Mouse (Mus musculus) frontal cortex, postnatal 36 days (tissue): ENCODE results near the gene Fbxl8.

Source experiments
- DNase-seq, 2 experiments: peaks; one replicate each; pipeline ENCODE4 v3.0.0; 2022; ENCODE audit warnings: low spot score in 2 of 2

Fbxl8 gene

DNA sequence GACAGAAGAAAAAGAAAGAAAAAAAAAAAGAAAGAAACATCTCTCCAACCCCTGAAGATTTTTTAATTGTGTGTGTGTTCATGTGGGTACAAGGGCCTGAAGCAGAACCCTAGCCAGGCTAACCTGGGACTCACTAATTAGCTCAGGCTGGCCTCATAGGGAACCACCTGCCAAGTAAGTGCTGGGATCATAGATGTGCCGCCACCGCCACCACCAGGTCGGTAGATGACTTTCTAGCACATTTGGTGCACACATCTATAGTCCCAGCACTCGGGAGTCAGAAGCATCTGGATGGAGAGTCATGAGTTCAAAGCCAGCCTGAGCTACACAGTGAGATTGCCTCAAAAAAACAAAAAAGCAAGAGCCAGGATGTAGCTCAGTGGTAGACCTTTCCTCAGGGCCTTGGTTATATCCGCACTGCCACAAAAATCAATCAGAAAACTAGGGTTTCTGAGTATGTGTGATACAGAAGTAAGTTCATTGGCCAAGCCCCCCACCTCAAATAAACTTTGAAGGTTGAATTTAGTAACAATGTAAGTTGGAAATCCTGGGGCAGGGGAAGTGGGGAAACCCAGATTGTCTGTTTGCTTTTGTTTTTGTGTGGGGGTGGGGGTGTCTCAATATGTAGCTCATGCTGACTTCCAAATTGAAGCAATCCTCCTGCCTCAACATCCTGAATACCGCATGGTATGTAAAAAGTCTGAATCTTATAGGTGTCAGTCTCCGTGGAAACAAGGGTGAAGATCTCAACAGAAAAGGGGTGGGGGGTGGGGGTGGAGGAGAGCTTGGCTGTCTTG, 6.9 kb upstream of the Fbxl8 start:
- no peak for DNase-seq

DNA sequence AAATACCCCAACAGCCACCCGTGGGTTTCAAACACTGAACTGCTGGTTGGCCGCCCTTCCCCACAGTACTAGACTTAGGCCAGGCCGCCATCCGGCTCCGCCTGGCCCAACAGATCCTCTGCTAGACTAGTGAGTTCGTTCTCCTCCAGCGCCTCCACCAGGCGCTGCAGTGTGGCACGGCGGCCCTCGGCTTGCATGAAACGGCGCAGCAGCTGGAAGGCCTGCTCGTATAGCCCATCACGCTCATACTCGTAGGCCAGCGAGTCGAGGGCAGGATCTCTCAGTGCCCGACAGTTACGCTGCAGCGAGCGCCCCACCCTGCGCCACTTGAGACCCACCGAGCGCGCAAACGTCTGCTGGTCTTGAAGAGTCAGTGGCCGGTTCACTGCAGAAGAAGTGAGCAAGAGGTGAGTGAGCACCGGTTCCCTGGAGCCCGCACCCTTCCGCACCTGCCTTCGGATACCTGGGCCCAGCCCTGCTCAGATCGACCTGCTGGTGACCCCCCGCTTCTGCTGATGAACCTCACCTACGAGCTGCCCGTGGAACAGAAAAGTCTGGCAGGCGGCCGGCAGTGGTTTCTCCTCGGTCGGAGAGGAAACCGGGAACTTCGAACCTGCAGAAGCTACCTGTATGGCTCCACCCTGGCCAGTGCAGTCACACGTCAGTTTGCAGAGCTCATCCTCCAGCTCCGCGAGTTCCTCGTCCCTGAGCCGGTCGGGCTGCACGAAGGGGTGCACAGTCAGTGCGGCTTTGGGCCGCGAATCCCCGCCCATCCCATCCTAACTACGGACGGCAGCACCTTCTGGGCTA, 5.3 kb upstream of the Fbxl8 start:
- DNase-seq: peak in 1 of 2 experiments; percentile 46

DNA sequence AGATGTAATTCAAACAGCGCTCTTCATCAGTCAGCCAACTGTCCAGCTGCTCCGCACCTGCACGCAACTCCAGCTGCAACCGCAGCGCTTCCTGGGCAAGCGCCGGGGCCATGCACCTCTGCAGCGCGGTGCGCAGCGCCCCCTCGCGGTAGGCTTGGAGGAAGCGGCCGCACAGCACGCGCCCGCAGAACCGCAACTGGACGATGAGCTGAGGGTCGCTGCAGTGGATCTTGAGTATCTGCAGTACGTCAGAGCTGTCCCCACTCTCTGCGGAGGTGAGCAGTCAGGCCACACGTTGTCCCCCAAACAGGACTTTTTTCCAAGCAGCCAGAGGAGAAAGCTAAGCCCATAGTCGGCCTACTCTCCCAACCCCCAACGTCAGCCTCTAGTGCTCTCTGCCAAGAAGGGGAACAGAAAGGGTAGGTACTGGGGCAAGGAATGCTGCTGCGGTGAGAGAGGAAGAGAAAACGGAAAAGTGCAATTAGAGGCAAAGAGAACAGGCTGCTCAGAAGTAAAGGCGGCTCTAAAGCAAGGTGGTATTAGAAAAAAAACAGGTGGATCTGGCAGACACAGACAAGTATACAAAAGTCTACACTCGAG, 4.6 kb upstream of the Fbxl8 start:
- peak; percentile 63 to 70 for DNase-seq

DNA sequence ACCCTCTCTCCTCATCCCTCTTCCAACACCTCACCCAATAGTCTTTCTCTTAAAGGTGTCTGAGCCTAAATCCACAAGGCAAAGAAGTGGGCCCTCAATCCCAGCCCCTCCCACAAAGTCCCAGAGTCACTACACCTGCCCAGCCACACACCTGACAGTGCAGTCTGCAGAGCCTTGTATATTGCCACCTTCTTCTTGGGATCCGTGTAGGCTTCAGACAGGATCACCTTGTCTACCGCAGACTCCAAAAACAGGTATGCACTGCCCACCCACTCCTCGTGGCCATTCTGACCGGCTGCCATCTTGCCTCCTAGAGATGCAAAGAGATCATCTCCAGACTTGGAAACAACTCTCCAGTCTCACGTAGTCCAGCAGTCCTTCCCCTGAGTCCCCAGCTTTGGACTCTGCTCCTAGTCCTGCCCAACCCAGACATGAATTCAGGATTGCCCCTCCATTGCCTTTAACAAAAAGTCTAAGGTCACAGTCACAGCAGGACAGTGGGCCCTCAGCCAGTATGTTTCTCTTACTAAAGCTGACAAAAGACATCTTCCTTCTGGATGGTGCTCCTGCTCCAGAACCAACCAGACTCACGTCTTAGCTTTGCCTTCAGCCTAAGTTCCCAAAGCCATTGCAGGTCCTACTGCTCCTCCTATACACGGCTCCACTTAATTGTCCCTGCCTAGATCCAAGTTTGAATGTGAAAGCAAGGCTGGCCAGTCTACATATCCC, 3.9 kb upstream of the Fbxl8 start:
- no peak for DNase-seq

DNA sequence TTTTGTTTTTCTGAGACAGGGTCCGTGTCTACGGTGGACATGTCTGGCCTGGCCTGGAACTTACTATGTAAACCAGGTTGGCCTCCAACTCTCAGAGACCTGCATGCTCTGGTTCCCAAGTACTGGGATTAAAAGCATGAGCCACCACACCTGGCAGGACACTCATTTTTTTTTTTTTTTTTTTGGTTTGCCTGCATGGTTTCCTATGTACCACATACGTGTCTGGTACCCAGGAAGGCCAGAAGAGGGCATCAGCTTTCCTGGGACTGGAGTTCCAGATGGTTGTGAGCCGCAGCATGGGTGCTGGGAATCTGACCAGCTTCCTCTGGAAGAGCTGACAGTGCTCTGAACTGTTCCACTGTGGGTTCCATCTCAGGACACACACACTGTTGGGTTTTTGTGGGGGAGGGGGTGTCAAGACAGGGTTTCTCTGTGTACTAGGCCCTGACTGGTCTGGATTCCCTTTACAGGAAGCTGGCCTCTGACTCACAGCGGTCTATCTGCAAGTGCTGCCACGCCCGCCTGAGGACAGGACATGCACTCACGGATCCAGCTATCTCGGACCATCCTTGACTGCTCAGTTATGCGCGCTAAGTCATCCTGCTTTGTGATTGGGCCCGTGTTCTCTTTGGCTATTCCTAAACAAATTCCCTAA, 3.0 kb upstream of the Fbxl8 start:
- DNase-seq: no peak

DNA sequence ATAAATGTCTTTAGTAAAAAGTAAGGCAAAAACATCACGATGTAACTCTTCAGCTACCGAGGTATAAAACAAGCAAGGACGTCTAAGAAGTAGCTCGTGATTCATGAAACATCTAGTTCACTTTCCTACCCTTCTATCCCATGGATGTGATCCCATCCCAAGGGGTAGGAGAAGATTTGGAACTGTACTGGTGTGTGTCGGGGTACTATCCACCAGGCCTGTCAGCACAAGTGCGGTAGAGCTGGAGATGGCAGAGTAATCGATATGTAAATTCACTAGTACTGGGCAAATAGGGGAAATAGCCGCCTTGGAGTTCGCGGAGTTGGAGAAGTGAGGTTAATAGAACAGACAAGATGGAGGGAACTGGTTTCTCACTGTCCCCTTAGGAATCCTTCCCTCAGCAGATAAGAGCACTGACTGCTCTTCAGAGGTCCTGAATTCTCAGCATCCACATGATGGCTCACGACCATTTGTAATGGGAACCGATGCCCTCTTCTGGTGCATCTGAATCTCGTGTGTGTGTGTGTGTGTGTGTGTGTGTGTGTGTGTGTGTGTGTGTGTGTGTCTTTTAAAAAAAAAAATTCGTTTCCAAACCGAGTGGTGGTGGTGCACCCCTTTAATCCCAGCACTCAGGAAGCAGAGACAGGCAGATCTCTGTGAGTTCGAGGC, 1.1 kb upstream of the Fbxl8 start:
- DNase-seq: no peak

DNA sequence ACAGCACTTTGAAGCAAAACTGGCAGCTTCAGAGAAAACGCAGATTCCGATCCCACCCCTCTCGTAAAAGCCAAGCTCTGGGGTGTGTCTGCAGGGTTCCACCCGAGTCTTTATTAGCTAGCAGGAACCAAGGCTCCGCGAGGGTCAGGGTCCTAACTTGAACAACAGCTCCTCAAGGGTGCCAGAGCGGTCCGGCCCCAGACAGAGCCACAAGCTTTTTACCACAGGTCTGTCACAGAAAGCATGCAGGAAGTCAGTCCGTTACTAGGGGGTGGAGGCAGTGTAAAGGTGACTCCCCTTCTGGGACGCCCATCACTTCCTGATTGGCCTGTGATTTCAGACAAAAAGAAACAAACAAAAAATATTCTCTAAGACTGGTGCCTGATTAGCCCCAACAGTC, 680 bp downstream of the Fbxl8 start:
- no peak for DNase-seq

DNA sequence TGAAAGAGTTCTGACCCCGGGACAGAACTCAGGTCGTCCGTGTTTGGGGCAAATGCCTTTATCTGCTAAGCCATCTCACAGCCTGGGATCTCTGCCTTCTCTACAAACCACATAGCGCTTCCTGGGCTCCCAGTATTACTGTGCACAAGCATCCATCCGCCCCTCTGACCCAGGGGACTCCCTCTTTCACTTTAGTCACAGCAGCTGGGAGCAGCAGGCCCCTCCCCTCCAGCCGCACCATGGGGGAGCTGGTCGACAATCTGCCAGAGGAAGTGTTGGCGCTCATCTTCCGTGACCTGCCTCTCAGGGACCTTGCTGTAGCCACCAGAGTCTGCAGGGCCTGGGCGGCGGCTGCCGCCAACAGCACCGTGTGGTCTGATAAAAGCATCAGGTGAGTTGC, 2.3 kb downstream of the Fbxl8 start:
- no peak for DNase-seq

DNA sequence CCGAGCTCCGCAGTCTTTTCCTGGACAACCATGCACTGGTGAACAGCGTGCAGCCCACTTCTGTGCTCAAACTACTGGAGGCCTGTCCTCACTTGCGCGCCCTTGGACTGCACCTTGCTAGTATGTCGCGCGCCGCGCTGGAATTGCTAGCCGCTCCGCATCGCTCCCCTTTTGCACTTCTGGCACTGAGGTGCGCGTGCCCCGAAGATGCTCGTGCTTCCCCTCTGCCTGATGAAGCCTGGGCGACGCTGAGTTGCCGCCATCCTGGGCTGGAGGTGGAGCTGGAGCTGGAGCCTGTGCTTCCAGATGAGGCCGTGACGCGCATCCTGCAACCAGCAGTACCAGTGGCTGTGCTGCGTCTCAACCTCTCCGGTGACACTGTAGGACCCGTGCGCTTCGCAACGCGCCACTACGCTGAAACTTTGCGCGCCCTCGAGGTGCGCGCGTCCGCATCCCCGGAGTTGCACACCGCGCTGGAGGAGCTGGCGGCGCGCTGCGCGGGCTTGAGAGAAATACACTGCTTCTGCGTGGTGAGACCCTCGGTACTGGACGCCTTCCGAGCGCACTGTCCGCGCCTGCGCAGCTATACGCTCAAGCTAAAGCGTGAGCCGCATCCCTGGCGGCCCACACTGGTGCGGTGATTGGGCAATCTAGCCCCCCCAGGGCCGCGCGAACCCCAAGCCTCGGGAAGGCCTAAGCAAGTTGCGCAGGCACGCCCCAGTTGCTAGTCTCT, 4.1 kb downstream of the Fbxl8 start:
- peak; percentile 77 to 91 for DNase-seq

DNA sequence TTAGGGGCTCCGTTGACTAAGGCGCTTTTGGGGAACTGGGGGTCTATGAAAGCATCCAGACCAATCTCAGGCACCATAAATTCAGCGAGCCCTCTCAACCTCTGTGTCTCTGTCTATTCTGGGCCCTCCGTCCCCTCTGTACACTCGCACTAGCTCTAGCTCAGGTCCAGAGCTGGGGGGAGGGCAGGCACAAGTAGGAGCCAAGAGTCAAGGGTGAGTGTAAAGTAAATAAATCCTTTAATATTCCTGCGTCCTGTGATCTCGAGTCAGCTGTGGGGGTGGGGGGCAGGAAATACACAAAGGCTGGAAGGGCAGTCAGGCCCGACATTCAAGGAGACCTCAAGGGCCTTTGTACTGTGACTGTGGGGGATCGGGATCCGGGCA, 4.6 kb downstream of the Fbxl8 start:
- no peak for DNase-seq

DNA sequence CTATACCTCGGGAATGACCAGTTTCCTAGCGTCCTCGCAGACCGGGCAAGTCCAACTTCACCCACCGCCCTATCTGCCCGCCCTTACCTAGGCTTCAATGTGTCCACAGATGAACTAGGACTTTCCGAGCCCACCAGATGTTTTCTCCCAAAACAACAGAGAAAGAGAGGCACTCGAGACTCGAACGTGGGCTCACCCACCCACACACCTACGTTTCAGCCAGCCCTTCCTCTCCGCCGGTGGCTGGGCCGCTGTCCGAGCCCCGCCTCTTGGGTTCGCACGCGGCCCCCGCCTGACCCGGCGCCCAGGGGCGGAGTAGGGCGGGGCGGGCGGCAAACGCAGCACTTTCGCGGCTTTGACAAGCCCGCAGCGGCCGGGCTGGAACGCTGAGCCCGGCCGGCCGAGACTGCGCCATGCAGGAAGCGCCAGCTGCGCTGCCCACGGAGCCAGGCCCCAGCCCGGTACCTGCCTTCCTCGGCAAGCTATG, 5.1 kb downstream of the Fbxl8 start, which contains the start of gene Hsf4:
Gene Hsf4, plus strand, starts transcription at position 341 of the 487 bp plus-strand sequence.
- peak; percentile 41 to 54 for DNase-seq

DNA sequence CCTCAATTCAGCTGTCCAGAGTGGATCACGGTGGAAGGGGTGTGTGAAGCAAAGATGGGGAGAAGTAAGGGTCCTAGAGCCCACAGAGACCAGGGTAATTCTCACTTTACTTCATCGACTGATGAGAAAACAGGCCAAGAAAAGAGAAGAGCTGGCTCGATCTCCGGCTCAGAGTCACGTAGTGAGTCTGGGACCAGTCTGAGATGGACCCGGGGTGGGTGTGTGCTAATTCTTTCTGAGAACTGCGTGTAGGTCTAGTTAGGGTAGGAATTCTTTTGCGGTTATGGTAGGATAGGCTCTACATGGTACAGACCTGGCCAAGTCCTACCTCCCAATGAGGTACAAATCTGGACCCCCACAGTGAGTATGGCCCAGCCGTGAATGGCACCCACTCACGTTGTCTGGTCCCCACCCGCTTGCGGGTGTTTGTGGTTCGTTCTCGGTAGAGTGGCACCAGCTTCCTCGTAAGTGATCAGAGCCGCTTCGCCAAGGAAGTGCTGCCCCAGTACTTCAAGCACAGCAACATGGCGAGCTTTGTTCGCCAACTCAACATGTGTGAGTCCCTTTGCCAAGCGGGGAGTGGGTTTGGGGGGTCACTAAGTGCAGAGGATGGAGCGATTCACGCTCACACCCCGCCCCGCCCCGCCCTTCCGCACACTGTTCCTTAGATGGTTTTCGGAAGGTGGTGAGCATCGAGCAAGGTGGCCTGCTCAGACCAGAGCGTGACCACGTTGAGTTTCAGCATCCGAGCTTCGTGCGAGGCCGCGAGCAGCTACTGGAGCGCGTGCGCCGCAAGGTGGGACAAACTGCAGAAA, 5.9 kb downstream of the Fbxl8 start:
- DNase-seq: no peak

DNA sequence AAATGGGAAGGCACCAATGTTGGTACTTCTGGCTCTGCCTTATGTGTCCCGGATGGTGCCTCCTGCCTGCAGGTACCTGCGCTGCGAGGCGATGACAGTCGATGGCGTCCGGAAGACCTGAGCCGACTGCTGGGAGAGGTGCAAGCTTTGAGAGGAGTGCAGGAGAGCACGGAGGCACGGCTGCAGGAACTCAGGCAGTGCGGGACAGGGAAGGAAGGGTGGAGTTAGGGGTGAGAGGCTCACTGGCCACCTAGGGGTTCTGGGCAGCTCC, 6.4 kb downstream of the Fbxl8 start:
- no peak for DNase-seq

DNA sequence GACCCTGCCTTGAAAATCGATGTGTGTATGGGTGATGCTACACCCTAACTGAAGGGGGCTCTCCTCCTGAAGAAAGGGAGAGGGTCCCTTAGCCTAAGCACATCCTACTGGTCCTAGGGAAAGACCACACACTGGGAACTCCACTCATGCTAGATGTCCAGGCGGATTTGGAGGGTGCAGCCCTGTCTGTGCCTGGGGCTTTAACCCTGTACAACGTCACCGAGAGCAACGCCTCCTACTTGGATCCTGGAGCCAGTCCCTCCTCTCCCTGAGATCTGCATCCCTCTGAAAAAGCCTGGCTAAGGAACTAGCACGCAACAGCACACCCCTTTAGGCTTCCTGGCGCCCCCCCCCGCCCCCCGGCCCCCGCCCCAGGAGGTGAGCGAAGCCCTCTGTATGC, 10.9 kb downstream of the Fbxl8 start:
- no peak for DNase-seq

DNA sequence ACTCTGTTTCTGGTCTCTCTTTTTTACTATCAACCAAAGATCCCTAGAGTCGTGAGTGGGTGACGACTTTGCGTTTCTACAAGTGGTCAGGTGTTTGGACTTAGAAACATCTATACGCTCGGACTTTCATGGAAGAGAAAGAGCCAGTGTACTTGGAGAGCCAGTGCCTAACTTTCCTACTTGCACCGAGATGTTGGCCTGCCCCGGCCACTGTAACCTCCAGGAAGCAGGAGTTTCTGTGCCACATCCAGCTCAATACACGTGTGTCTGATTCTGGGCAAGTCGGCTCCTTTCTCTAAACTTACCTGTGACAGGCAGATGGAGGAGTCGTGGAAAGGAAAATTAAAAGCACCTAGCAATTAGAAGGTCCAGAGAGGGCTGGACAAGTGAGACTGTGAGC, 11.4 kb downstream of the Fbxl8 start, which contains the start of gene Nol3:
Gene Nol3, plus strand, starts transcription at position 301 of the 400 bp plus-strand sequence.
- no peak for DNase-seq

DNA sequence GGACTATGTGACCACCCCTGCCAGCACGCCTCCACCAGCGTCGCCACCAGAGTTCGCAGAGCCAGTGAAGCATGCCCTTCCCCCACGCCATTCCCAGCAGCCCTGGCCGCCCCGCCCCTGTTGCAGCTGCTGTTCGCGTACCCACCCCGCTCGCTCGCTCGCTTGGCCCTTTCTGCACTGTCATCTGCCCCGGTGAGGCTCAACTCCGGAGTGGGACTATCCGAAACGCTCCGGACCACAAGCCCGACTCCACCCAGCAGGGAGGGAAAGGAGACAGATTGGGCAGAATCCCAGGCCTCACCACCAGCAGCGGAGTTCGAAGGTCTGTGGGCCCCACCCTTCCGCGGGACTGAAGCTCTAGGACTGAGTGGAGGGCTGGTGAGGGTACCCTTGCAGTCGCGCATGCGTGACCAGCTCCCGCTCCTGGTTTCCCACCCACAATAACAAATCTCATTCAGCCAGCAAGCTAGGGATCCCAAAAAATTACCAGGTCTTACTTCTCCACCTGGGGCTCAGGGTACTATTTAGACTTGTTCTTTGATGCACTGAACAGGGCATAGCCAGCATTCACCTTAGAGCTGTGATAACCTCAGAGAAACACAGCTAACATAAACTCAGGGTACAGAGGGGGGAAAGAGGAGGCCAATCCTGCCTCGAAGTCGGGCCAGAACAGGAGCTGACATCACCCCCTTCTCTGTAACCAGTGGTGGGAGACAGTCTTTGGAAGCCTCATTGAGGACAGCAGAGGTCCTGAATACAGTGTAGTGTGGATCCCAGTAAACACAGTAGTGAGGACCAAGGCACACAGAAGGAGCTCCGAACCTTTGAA, 12.1 kb downstream of the Fbxl8 start:
- peak in 1 of 2 experiments; percentile 35 for DNase-seq

DNA sequence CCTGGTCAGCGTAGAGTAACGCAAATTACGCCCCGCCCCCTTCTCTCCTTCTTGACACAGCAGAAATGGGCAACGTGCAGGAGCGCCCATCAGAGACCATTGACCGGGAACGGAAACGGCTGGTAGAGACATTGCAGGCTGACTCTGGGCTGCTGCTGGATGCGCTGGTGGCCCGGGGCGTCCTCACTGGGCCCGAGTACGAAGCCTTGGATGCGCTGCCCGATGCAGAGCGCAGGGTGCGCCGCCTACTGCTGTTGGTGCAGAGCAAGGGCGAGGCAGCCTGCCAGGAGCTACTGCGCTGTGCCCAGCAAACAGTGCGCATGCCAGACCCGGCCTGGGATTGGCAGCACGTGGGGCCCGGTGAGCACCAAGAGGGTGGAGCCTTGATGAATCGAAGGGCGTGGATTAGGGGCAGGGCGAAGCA, 14.5 kb downstream of the Fbxl8 start:
- peak; percentile 84 to 87 for DNase-seq

DNA sequence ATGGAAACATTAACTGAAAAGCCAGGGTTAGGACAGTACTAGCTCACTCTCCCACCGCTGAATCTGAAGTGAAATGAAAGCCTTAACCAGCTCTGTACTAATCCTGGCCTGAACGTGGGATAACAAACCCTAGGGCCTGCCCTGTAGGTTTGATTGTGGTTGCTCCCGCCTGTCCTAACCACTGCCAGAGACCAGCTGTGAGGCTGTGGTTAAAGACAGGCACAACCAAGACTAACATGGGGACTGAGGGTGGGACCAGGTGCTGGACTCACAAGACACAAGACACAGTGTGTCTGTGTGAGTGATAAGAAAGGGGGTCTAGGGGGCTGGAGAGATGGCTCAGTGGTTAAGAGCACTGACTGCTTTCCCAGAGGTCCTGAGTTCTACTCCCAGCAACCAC, 16.1 kb downstream of the Fbxl8 start:
- DNase-seq: no peak
